Mouse (Mus musculus): ENCODE measurements around the gene Tmem200b.
A peak's percentile ranks its signal among the peaks of the same experiment; 100 is the strongest.

- TF ChIP-seq CTCF (conservative IDR thresholded peaks at IDR 0.05; ENCODE audit: low read length) (peak; percentile 76), POU5F1 (IDR thresholded peaks at IDR 0.05; ENCODE audit: borderline replicate concordance, low read length) (no peak), NANOG (IDR thresholded peaks at IDR 0.05; ENCODE audit: borderline replicate concordance, low read length) (no peak)
These were observed 13.7 kb upstream of the Tmem200b start for GRCm38 (mm10) chr4:131907912-131908311.

Data from E14TG2a.4 (cell line).